Mouse (Mus musculus) kidney, postnatal 14 days (tissue): Measurements from ENCODE around the gene Chst10.
A peak's percentile ranks its signal among the peaks of the same experiment; 100 is the strongest.

Experiments used
- DNase-seq: peaks from one replicate; pipeline ENCODE4 v3.0.0; 2022; ENCODE audit warnings: mixed read lengths

Chst10 gene

DNA sequence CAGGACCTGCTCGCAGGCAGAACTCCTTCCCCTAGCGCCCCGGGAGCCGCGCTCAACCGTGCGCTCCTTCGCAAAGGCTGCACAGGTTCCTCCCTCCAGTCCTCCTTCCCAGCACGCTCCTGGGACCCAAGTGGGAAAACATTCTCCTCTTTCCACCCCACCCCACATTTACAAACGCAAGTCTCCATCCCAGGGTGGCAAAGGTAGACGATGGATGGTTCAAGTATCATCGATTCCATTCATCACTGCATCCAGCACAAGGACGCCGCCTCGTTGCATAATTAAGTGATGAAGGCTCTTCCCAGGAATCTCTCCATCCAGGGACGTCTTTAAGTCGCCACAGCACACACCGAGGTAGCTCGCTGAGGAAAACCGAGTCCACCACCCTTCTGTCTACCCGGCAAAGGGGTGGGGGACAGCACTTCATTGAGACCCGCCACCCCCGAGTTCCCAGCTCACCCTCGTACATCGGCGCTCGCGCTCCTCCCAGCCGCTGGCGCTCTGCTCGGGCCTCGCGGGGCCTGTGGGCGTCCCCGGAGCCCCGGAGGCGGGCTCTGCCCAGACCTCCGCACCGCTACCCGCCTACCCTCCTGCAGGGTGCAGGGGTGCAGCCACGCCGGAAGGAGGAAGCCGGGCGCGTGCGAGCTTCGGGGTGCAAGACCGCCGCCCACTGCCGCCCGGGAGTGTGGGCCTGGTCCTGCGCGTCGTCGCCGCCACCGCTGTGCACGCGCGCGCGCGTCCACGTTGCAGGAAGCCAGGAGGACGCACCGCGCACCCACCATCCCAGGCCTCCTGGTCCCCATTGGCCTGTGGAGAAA is at the start of gene Chst10:
TSS of gene Chst10 (minus strand) at position 731 of the 818 bp plus-strand sequence.
- DNase-seq: peak; percentile 65

DNA sequence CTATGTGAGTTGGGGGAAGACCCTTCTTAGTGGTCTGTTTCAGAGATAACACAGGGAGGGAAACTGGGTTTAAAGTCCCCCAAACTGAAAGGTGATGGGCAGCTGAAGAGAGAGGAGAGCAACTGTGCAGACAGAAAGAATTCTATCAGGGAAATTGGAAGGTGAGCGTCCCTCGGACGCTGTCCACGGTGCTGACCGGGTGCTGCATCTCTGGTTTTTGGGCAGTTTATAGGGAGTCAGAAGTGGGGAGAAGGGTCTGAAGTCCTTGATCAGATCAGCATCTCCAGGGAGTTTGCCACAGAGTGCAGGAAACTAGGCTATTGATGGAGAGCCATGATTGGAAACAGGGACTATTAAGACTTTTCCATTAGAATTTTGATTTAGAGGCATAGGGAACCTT is 41.6 kb upstream of the Chst10 start:
- peak; percentile 10 for DNase-seq

DNA sequence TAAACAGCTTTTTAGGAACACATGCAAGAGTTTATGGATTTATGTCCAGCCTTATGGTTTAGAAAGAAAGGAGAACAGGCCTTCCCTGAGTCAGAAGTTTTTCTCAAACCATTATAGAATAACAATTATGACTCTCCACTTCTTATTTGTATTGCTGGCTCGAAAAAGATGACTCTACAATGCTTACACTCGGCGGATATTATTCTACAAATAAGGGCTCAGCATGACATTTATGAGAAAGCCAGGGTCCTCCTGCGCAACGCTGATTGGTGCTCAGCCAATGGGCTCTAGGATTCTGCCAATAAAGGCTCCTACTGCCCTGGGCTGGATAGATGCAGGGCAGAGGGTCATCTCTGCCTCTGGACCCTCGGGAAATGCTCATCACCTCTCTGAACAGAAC is 40.9 kb upstream of the Chst10 start, which contains the start of gene Nms:
TSS of gene Nms (plus strand) at position 301 of the 400 bp plus-strand sequence.
- DNase-seq: no peak

DNA sequence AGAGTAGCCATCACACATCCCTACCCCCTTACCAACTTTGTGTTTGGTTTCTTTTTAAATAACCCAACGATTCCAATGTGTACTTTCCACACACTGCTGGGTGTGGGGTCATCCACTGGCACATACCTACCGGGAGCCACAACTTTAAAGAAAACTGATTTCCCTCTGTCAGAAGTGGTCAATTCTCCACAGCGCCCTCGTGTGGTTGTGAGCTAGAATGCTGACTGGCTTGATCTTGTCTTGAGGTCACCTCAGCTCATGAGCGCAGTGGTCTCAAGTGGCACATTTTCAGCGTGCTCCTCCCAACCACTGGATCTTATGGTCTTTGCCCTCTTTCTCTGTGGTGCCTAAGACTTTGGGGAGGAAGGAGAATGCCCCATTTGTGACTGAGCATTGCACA is 38.8 kb upstream of the Chst10 start:
- DNase-seq: peak; percentile 1

DNA sequence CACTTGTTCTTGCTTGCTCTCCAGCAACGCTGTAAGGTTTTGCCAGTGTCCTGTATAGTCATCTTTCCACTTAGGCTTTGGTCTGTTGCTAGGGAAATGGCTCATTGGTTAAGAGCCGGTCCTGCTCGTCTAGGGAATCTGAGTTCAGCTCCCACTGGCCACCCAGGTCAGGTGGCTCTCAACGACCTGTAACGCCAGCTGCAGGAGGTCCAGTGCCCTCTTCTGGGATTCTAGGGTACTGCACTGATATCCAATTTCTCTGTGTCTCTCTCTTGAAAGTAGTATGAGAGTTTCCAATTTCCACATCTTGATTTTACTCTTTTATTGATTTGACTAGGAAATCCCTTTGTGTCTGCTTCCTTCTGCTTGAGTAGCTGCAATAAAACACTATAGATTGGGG is 36.7 kb upstream of the Chst10 start:
- DNase-seq: peak; percentile 3

DNA sequence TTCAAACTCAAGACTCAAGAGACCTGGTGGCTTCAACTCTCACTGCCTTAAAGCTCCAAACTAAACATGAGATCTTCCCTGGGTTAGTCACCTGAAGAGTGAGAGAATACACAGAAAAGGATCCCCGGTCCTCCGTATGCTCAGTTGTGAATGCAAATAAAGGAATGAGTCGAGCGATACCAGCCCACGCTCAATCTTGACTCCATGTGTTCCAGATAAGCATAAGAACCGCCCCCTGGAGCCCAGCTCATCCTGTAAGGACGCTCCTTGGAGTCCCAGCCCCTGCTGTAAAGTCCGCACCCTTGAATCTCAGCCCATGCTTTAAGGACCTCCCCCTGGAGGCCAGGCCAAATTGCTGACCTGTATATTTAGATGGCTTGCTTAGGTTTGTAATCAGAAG is 32.8 kb upstream of the Chst10 start:
- no peak for DNase-seq

DNA sequence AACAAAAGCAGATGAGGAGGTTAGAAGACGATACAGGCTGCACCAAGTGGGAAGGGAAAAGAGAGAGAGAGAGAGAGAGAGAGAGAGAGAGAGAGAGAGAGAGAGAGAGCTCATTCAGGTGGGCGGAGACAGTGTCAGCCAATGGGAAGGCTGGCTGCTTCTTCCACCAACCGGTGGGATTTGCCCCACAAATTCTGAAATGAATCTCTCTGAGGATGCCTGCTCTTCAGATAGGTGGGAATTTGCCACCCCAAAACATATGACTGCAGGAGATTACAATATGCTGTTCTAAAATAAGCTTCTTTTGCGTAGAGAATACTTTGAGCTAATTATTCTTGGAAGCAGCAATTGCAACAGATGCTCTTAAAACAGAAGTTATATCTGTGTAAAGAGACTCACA is 31.5 kb upstream of the Chst10 start:
- no peak for DNase-seq

DNA sequence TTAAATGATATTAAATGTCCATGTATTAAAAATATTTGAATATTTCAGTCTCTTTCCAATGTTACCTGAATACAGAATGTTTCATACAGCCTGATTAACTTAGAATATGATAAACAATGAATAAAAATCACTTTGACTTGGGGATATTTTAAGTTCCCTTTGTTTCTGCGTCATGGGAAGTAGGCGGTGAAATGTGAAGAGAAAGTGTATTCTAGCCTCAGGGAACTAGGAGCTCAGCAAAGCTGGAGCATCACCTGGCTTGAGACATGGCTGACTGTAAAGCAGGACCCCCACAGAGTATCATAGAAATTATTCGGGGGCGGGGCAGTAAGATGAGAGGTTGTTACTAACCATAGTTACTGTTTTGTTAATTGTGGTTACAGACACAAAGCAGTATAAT is 31.0 kb upstream of the Chst10 start:
- DNase-seq: no peak

DNA sequence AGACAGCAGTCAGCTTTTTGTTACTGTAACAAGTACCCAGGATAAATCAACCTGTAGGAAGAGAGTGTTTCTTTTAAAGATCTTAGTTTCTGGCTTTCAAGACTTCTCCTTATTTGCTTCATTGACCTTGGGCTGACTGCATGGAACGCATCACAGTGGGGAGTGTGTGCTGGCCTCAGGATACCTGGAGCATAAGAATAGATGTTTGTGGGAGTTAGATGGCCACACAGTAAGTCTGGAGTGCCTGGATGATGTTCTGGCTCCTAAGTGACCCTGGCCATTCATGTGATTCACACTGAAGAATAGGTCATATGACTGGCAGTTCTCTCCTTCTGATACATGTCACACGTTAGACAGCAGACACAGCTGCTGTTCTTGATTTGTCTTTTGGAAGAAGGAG is 6.0 kb upstream of the Chst10 start:
- DNase-seq: no peak

DNA sequence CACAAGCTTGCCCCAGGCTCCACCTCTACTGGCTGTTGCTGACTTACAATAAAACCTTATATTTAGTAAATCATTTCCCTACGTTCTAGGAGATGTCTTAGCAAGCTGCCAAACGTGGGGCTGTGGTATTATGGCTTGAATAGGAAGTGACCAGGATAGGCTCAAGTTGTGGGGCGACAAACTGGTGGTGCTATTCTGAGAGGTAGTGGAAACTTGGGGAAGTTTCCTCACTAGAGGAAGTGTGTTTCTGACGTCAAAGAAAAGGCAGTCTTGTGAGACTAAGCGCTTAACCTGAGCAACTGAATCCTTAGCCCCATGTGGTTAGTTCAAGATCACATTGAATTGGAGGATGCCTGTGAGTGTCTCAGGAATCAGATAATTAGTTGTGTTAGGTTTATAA is 4.6 kb upstream of the Chst10 start:
- no peak for DNase-seq

DNA sequence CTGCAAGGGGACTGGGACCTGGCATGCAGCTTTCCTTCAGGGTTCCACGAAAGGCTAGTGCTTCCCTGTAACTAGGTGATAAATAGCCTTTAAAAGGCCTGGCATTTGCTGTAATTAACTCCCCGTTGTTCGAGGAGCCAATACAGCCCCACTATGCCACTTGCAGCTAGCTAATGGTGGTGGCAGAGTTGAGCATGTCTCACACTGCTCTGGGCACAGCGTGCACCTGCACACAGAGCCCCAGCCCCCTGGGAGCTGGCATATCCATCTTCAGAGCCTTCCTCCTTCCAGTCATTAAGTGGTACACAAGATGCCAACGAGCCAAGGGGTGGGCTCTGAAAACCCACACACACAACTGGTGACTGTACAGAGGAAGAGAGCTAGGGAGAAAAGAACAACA is 4.9 kb downstream of the Chst10 start:
- DNase-seq: no peak

DNA sequence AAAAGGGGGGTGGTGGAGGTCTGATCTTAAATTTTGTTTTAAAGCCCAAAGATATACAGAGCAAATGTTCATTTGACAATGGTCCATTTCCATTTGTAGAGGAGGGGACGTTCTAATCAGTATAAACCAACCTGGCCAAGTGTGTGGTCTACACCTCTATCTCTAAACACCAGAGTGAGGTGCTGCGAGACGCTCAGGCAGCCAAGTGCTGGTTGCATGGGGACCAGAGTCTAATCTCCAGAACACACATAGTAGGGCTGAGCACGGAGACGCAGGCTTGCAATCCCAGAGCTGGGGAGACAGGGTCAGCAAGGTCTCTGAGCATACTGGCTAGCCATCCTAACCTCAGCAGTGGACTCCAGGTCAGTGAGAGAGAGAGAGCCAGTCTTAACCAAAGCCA is 6.5 kb downstream of the Chst10 start:
- DNase-seq: no peak

DNA sequence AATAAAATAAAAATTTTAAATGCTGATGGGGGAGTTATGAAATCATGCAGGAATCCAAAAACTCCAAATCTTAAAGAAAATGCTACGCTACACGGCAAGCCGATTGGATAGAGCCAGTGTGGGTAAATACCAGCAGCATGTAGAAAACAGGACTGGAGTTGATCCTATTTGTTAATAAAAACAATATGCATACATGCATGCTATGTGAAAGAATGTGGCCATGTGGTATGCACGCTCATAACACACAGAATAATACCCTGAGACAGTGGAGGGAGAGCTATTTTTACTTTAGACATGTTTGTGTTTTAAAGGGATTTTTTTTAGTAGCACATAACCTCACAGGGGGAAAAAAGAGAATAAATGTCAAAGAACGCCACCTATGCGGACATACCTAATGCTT is 9.2 kb downstream of the Chst10 start:
- DNase-seq: no peak

DNA sequence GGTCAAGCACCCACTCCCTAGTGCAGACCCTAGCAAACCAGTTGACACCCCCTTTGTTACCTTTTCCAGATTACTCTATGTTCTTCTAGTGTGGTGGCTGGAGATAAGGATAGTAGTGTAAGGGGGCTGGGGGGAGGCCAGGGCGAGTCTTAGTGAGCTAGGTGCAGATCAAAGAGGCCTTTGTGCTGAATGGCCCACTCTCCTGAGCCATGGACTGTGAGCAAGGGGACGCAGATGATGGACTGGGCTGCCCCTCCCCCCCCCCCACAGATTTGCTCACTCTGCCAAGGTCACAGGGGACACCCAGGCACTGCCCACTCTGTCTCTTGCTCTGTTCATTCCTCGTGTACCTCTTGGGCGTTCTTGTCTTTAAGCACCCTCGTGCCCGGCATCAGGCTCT is 10.9 kb downstream of the Chst10 start:
- no peak for DNase-seq

DNA sequence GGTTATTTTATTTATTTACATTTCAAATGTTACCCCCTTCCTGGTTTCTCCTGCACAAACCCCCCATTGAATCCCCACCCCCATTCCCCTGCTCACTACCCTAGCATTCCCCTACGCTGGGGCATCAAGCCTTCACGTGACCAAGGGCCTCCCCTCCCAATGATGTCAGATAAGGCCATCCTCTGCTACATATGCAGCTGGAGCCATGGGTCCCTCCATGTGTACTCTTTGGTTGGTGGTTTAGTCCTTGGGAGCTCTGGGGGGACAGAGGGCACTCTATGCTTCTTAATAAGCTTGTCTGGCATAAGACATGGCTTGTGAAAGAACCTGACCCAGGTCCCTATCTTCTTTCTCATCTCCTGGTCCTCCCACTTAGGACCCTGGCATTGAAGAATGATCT is 11.4 kb downstream of the Chst10 start:
- DNase-seq: no peak

DNA sequence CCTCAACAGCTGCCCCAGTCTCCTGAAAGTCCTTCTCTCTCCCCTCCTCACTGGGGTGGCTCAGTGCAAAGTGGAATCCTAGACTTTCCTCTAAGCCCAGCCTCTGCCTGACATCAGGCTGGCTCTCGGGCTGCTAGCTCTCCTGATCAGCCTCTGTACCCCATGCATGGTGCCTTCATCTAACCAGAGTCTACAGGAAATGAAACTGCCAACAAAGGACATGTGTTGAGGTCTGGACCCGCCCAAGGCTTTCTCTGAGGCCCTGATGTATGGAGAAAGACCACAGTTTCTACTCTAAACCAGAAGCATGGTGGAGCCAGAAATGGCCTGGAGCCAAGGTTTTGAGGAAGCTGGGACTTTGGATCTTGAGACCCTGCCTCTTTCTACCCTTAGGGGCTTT is 12.0 kb downstream of the Chst10 start:
- DNase-seq: no peak

DNA sequence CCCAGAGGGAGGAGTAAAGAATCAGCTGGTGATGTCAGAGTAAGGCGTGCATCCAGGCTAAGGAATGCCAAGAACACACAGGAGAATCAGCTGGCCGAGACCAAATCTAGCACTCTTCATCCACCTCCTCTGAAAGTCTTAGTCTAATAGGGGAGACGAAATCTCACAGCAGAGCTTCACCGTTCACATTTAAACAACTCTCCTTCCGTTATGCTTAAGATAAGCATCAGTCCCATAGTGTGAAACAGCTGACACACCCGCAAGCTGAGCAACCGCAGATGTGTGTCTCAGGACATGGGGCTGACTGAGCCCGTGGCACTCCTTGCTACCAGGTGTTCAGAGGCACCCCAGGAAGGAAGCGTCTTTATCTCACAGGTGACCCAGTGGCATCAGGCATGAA is 14.2 kb downstream of the Chst10 start:
- no peak for DNase-seq

DNA sequence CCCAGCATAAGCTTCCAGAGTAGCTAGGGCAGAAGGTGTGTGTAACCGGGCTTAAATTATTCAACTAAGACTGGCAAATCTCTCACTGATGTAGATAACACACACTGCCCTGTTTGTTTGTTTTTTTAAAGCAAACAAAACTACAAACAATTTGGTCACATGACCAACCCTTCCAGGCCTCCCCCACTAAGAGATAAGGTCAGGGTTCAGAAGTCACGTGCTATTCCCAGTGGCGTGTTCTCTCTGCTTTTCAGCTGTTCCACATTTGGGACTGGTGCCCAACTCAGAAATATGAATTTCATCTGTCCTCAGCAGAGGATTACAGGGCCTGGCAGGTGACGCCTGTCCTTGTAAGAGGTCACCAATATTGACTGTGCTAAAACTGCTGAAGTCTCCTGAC is 15.2 kb downstream of the Chst10 start:
- DNase-seq: no peak

DNA sequence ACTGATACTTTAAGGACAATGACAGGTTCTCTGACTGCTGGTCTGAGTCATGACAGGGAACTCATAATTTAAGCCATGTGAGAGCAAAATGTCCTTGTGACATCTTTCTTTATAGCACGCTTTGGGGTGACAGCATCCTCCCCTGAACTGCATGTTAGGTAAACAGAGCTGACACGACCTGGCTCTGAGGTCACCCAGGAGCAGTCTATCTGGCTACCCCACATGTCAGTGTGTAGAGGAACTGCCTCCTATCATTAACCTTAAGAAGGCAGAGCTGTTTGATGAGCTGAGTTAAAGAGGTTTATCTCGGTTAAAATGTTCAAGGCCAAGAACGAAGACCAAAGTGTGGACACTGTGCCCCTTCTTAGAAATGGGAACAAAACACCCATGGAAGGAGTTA is 16.6 kb downstream of the Chst10 start:
- DNase-seq: no peak

DNA sequence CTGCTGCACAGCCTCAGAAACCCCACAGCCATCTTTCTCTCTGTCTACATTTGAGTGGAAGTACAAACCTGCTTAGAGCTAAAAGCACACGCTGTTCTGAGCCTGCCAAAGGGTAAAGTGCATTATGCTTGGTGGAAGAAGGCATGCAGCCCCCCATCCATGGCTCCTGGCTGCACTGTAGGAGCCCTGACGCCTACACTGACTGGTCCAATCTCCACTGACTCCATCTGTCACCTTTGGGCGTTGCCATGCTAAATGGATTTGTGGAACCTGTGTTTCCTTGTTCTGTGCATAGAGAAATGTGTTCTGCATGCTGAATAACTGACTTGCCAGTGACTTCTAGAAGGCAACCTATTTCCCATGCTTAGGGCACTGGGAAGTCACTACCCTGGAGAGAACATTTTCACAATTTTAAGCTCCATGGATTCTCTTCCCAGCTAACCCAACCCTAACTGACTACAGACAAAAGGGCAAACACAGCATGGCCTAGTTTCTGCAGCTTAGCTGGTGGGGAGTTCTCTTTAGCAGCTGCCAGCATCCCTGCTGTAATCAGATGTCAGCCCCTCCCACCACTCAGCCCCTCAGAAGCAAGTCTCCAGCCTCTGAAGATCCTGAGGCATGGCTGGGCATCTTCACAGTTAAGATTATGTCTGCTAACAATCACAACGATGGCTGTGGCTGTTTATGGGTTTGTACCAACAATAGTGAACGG is 21.1 kb downstream of the Chst10 start:
- no peak for DNase-seq

DNA sequence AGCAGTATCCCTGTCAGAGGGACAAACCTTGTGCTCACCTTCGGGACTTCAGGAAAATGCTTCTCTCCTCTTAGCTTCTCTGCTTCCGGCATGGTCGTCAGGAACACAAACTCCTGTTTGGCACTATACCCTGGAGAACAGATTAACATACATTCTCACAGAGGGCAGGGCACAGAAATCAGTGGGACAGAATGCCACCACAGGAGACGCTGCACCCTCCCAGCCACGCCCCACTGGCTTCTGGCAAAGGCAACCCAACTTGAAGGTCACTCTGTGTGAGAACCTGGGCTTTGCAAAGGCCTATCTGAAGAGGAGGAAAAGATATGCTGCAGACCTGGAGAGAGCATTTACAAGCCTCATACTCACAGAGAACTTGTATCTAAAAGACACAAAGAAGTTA is 24.1 kb downstream of the Chst10 start:
- DNase-seq: no peak

DNA sequence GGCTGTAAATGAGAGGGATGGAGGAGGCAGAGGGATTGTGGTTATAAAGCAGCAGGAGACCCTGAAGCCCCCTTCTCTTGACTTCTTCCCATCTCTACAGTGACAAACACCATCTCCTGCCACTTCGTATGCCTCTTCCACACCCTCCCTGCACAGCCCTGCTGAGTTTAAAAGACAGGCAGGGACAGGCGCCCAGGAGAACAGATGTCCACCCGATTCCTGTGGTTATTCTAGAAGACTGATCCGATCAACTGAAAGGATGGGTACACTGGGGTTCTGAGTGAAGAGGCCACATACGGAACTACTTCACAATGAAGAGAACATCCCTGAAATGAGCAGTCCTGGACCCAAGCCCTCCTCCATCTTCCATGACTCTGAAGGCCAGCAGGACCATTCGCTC is 26.1 kb downstream of the Chst10 start:
- DNase-seq: no peak

DNA sequence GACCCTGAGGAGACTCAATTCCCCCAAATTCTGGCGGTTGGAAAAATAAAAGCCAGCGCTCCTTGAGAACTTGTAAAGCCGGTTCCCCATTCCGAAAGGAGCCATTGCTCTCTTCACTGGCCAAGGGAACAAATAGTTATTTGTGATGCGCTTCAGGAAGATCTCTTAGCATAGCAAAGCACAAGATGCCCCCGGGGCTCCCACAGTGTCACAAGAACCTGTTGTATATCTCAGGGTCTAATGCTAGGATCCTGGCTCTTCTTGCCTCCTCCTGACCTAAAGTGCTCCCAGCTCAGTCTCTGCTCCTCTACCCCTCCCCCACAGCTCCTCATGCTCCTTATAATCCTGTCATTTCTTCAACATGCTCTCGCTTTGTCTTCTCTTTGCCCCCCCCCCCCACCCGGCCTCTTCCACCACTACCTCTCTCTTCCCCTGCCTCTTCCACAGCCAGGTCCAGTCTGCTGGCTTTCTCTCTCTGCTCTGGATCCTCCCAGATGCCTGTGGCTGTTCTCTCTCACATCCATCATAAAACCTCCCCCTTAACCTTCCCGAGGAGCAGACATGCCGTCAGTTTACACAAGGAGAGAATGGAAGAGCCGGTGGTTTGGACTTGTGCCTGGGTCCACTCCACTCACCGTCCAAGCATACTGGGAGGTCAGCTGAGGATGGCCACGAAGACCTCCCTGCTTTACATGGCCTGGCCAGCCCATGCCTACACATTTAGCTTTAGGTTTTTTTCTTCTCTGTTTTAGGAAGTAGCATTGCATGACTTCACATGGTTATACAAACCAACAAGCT is 28.4 kb downstream of the Chst10 start:
- no peak for DNase-seq

DNA sequence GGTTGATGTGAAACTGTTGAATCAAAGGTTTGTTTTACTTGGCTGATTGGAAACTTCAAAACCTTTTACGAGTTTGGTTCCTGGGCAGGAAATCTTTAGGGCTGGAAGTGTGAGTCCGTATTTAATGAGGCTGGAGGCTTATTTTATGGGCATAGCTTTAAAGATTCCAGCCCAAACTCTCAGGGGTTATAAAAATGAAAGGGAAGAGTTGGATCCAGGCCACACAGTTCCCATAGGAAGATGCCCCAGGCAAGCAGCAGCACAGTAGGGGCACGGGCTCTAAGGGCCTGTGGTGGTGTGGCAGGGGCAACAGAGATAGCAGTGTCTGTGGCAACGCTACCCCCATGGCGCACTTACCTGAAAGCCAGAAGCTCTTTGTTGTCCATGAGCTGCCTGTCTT is 31.7 kb downstream of the Chst10 start:
- no peak for DNase-seq
